Mouse (Mus musculus) yolk sac, embryonic 10.5 days (tissue): ENCODE results near the gene Tagap.

Experiments
- DNase-seq: peaks from one replicate; pipeline ENCODE4 v3.0.0-alpha.2; 2017; ENCODE audit warnings: low spot score

The Tagap gene

GRCm38 (mm10) chr17:7925413-7926160, at the start of gene Tagap:
Tagap (plus strand) TSS chr17:7926000.
- no peak for DNase-seq

DNA sequence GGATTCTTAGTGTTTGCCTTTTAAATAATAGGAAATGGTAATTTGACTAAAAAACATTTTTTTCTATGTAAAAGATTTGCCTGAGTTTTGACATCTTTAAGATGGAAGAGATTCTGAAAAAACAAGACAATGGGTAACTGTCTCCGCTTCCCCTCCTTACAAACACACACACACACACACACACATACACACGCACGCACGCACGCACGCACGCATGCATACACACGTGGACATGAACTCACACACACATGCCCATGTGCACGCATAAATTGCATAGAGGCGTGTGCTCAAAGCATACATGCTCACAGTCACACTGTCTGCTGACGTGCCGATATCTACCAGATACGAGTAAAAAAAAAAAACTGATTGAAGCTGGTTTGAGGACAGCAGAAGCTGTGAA, 49.3 kb upstream of the Tagap start:
- DNase-seq, result no peak

GRCm38 (mm10) chr17:7877191-7877764, 48.5 kb upstream of the Tagap start:
- DNase-seq, result no peak

GRCm38 (mm10) chr17:7877878-7878277, 47.9 kb upstream of the Tagap start:
- DNase-seq, result no peak

- no peak for DNase-seq
Measured at GRCm38 (mm10) chr17:7879529-7879928, 46.3 kb upstream of the Tagap start.

DNA sequence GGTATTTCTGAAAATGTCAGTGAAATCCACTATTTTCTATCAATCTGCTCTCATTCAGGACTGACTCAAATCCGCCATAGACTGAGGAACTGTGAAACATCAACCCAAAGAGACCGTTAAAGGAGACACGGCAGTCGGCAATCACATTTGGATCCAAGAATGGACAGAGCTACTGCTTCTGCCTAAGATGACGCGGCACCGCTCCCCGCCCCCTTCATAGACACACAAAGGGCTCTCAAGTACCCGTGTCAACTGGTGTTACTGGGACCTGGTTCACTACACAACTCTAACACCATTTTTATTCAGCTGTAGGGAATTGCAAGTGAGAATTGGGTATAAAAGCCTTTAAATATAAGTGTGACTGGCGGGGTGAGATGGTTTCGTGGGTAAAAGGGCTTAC, 42.7 kb upstream of the Tagap start:
- no peak for DNase-seq

DNA sequence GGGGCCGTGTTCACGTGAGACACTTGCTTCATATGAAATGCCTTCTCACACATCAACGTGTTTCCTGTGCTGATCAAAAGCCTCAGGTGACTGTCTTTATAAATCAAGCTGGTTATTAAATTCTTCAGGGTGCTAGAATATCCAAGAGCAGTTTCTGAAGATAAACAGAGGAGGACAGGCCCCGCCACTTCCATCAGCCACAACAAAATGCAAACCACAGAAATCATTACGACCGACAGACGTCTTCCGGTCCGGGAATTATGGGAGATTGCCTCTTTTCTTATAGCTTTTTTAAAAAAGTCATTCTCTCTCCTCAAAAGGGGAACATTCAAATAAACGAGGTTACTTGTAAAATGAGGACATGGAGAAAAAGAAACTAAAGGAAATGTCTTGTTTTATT, 41.2 kb upstream of the Tagap start:
- no peak for DNase-seq

DNA sequence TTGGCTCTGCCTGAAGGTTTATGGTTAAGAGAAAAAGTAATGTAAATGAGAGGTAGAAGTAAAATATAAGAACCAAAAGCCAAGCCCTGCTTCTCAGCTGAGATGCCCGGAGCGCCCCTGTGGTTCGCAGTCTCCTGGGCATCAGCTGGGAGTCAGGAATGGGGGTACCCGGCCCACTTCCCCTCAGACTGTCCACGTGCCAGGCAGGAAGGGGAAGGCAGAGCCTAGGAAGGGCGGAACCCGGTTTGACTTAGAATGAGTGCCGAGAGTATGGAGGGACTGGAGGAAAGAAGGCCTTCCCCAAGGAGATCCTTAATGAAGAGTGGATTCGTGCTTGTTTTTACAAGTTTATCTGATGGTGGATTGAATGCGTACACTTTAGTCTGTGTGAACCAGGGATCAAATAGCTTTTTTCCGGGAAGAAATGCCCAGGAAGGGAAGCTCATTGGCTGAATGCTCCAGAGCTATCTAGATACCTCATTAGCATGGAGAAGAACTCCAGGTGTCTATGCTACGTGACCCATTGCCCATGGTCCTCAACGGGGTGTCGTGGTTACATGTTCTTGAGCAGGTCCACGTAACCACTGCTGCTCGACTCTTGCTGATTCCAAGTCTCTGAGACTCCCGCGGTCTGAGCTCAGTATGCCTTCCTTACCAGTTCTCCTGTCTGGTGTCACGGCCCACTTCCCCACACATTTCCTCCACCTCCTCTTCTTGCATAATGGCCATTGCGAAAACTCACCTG, 38.6 kb upstream of the Tagap start:
- DNase-seq, result no peak

DNA sequence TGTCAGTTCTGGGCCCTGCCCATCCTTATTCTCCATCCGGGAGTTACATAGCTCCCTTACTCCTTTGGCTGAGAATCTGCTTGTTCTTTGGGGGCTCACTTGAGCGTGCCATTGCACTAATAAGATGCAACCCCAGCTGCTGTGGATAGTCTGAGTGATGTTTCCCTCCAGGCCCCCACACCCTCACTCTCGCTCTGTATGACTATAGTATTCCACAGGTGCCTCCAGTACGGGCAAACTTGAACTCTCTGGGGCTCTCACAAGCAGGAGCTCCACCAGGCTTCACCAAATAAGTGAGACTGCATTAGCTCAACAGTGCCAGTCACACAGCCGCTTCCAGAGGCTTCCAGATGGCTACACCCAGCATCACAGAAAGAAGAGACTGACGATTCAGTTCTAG, 37.5 kb upstream of the Tagap start:
- DNase-seq, result no peak

DNA sequence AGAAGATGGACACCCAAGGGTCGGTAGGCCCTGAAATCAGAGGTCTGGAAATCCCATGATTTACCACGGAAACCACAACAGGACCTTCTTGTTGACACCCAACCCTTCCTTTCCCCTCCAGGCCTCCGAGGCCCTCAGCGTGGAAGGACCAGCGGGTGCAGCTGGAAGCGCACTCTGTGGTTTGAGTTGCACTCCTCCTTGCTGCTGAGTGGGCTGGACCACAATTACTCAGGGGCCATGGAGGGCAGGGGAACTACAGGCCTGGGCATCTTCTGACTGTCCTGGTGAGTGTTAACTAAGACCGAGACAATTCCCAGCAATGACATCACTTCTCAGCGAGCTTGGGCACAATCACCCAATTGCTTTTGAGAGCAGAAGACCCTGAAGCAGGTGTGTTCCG, 36.8 kb upstream of the Tagap start:
- DNase-seq, result no peak

- DNase-seq, result no peak
Measured at GRCm38 (mm10) chr17:7892676-7893075, 33.1 kb upstream of the Tagap start.

GRCm38 (mm10) chr17:7894094-7894493, 31.7 kb upstream of the Tagap start:
- DNase-seq, result no peak

GRCm38 (mm10) chr17:7896047-7896635, 29.7 kb upstream of the Tagap start:
- DNase-seq, result no peak

- no peak for DNase-seq
Measured at GRCm38 (mm10) chr17:7897120-7897519, 28.7 kb upstream of the Tagap start.

DNA sequence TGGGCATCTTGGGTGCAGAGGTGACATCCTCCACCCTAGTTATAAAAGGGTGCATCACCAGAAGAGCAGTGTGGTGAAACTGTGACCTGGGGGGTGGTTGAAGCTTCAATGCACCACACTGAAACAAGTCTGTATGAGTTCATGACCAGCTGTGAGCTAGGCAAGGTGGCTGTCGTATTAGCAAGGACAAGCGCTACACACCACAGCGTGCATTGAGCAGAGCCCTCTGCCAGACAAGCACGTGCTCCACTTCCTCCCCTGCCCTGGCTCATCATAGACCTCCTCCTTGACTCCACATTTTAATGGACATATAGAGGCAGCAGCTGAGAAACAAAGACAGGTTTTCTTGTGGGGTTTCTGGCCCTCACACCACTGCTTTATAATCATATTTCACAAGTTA, 28.0 kb upstream of the Tagap start:
- no peak for DNase-seq

GRCm38 (mm10) chr17:7899233-7899632, 26.6 kb upstream of the Tagap start:
- no peak for DNase-seq

- DNase-seq, result no peak
Measured at GRCm38 (mm10) chr17:7899961-7900360, 25.8 kb upstream of the Tagap start.

- no peak for DNase-seq
Measured at GRCm38 (mm10) chr17:7901536-7901935, 24.3 kb upstream of the Tagap start.

- no peak for DNase-seq
Measured at GRCm38 (mm10) chr17:7902362-7902761, 23.4 kb upstream of the Tagap start.

DNA sequence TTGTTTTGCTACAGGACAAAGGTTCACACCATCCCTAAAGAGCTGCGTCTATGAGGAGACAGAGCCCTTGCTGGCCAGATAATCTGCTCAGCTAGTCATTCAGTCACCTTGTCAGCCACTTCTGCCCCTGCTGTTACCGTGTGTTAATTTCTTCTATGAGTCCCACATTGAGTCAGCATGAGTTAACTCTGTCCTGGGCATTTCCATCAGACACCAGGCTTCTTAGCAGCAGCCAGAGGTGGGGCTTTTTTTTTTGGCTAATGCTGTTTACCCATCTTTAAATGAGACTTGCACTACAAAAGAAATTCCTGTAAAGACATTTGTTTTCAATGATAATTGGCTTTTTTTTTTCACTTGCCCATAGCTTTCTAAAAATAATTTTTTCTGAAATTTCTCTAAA, 20.8 kb upstream of the Tagap start:
- DNase-seq, result no peak

DNA sequence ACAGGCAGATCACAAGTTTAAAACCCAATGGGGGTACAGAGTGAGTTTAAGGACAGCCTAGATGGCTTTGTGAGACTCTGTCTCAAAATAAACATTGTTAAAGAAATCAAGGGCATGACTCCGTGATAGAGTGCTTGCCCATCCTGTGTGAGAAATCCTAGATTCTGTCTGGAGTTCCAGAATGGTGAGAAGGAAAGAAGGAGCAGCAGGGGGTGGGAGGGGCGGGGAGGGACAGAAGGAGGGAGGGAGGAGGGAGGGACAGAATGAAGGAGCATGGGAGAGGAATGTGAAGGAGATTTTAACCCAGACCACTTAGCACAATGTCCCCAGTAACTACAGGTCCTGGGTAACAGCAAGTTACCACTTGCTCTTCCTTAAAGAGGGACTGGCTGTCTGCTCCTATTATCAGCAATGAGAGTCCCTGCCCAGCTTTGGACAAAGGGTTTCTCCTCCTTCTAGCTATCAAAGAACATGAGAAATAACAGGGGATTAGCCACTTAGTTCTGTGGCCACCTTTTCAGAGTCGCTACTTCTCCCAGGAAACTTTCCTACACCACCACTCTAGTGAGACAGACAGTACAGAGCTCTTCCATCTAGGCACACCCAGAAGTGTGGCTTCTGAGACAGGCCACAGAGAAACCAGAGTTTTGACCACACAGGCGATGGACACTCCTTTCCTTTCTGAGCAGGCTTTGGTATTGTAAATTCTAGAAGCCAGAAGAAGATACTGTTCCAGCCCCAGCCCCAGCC, 19.7 kb upstream of the Tagap start:
- DNase-seq, result no peak

- no peak for DNase-seq
Measured at GRCm38 (mm10) chr17:7914596-7915227, 11.1 kb upstream of the Tagap start.
